Mouse (Mus musculus): ENCODE measurements around the gene Slu7. TPM values are rescaled to one million over a fixed set of nuclear protein-coding genes. Genes with fewer than 3 reads are reported as not detected.

Slu7 gene
- total and polyA plus RNA-seq, 3 experiments = 3.8 to 27.8 (median 27.2) TPM

DNA sequence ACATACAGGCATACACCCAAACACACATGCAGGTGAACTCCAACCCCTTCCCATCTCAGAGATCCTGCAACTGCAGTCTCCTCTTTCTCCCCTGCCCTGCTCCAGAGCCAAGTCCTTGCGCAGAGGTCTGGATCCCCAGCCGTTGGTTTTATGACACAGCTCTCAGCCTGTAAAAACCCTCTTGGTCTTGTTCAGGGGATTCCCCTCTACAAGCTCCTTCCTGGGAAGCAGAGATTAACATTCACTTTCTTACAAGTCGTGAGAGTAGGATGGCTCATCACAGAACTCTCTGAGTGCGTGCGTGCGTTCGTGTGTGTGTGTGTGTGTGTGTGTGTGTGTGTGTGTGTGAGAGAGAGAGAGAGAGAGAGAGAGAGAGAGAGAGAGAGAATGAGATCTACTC lies 23.3 kb upstream of the Slu7 start:
- no peaks in the 10 kb centered on the region for H3K36me3 ChIP-seq (ENCODE audit: control insufficient read depth, insufficient read depth, low read length)
- 0 out of 2 replicates have a peak, but pooled peaks cover 1% of the 10 kb centered on the region for H3K4me1 ChIP-seq (ENCODE audit: control insufficient read depth, insufficient read depth, low read length)
- TF ChIP-seq CTCF (IDR thresholded peaks at IDR 0.05) = no peak
- intact Hi-C loops (cut with DNase I) = loop anchor here (5.0 kb wide), 1 partner anchor 63 kb away; no protein-coding TSS in a partner anchor
- H3K79me2 ChIP-seq (replicated peaks; ENCODE audit: control insufficient read depth, insufficient read depth, low read length) = no peaks in the 10 kb centered on the region
- no peak overlapping the region for H3K9ac ChIP-seq (ENCODE audit: low read depth, low read length)
- 61% methylated on average over 7 of the region's 7 CpGs for WGBS
- no peak for DNase-seq
- no peaks in the 10 kb centered on the region for H3K27me3 ChIP-seq (ENCODE audit: control insufficient read depth, insufficient read depth, low read length)
- no peak overlapping the region for H3K27ac ChIP-seq
- H3K4me3 ChIP-seq = no peak overlapping the region

DNA sequence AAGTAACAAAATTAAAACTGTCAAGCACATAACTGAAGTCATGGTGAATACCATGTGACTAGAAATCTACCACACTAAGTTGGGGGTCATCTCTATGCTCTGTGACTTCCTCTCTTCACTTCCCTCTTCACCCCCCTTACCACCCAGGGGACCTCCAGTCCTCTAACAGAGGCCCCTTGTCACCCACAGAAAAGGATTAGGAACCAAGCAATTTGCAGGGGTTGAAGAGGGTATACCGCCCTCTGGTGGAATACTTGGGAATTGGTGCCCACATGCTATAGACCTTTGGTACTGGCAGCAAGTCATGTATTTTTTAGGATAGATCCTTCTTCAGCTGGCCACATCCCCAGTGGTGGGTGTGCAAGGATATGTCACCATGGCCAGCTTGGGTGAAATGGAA lies 22.1 kb upstream of the Slu7 start:
- intact Hi-C loops (cut with DNase I) = loop anchor here (5.0 kb wide), 1 partner anchor 64 kb away; no protein-coding TSS in a partner anchor
- peak; percentile 61 to 75 for DNase-seq
- Histone ChIP-seq H3K4me3 (no peak overlapping the region), H3K27ac (no peak overlapping the region), H3K79me2 (replicated peaks; ENCODE audit: control insufficient read depth, insufficient read depth, low read length) (no peaks in the 10 kb centered on the region), H3K4me1 (ENCODE audit: control insufficient read depth, insufficient read depth, low read length) (0 out of 2 replicates have a peak, but pooled peaks cover 1% of the 10 kb centered on the region), H3K36me3 (ENCODE audit: control insufficient read depth, insufficient read depth, low read length) (no peaks in the 10 kb centered on the region), H3K9ac (ENCODE audit: low read depth, low read length) (no peak overlapping the region), H3K27me3 (ENCODE audit: control insufficient read depth, insufficient read depth, low read length) (no peaks in the 10 kb centered on the region)
- 0% methylated on average over 1 of the region's 1 CpGs for WGBS
- TF ChIP-seq POLR2A (IDR thresholded peaks at IDR 0.05; ENCODE audit: insufficient read depth, low read depth, low read length) (no peak), CTCF (IDR thresholded peaks at IDR 0.05) (peak; percentile 99; the same call in 1 of the 2 replicates), EP300 (IDR thresholded peaks at IDR 0.05; ENCODE audit: insufficient read depth, low read depth, low read length) (no peak)

DNA sequence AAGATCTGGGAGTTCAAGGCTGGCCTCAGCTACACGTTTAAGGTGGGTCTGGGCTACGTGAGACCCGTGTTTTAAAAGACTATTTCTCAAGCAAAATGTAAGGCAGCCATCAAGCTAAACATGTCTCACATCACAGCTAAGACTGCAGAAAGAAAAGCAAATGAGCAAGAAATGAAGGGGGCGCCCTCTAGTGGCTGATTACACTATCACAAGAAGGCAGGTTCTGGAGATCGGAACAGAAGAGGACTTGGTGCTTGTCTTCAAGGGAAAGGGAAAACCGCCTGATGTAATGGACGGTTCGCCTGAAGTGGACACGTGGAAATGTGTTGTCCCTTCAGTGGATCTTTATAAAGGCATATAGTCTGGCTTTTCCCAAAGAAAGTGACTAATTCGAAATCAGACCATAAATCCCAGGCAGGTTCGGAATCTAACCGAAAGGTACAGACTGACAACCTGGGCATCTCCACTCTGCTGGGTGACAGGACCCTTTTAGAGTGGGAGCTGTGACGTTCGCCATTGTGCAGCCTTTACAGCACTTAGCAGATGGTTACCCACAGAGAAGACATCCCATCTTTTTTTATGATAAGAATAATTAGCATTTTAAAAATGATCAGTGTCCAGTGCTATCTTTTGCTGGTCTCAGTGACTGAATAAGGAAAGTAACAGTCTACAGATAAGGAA lies 20.6 kb upstream of the Slu7 start:
- no peak for TF ChIP-seq POLR2A (IDR thresholded peaks at IDR 0.05; ENCODE audit: insufficient read depth, low read depth, low read length)
- TF ChIP-seq CTCF (IDR thresholded peaks at IDR 0.05) = peak; percentile 96; the same call in 1 of the 2 replicates
- TF ChIP-seq EP300 (IDR thresholded peaks at IDR 0.05; ENCODE audit: insufficient read depth, low read depth, low read length) = no peak
- Histone ChIP-seq H3K79me2 (replicated peaks; ENCODE audit: control insufficient read depth, insufficient read depth, low read length) (no peaks in the 10 kb centered on the region), H3K27me3 (ENCODE audit: control insufficient read depth, insufficient read depth, low read length) (no peaks in the 10 kb centered on the region), H3K4me3 (no peak overlapping the region), H3K36me3 (ENCODE audit: control insufficient read depth, insufficient read depth, low read length) (no peaks in the 10 kb centered on the region), H3K27ac (no peak overlapping the region), H3K4me1 (ENCODE audit: control insufficient read depth, insufficient read depth, low read length) (0 out of 2 replicates have a peak, but pooled peaks cover 1% of the 10 kb centered on the region), H3K9ac (ENCODE audit: low read depth, low read length) (no peak overlapping the region)
- DNase-seq = peak; percentile 59 to 72
- WGBS = 23% methylated on average over 14 of the region's 14 CpGs
- intact Hi-C loops (cut with DNase I) = loop anchor here (5.0 kb wide), 1 partner anchor 66 kb away; no protein-coding TSS in a partner anchor

DNA sequence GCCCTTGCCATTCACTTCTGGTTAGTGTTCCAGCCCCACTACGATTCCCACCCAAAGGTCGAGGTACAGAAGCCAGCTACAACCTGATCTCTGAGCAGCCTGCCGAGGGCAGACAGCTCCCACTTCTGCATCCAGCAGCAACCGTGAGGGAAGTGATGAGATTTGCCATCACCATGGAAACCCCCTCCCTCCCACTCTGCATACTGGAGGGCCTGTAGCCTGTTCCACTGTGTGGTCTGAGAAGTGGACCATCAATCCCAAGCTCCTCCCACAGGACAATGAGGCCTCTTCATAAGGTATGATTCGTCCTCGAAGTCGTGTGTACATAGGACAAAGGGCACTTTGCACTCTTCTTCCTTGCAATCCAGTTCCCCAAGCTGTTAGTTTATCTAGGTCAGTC lies 16.3 kb upstream of the Slu7 start:
- no peaks in the 10 kb centered on the region for H3K79me2 ChIP-seq (replicated peaks; ENCODE audit: control insufficient read depth, insufficient read depth, low read length)
- no peak overlapping the region for H3K27ac ChIP-seq
- H3K9ac ChIP-seq (ENCODE audit: low read depth, low read length) = no peak overlapping the region
- no peaks in the 10 kb centered on the region; the same call in 1 of the 2 replicates for H3K36me3 ChIP-seq (ENCODE audit: control insufficient read depth, insufficient read depth, low read length)
- TF ChIP-seq EP300 (IDR thresholded peaks at IDR 0.05; ENCODE audit: insufficient read depth, low read depth, low read length) = no peak
- TF ChIP-seq POLR2A (IDR thresholded peaks at IDR 0.05; ENCODE audit: insufficient read depth, low read depth, low read length) = no peak
- TF ChIP-seq CTCF (IDR thresholded peaks at IDR 0.05) = no peak
- 56% methylated on average over 7 of the region's 7 CpGs for WGBS
- H3K4me3 ChIP-seq = no peak overlapping the region
- intact Hi-C loops (cut with DNase I) = no loop called here
- no peak for DNase-seq
- H3K27me3 ChIP-seq (ENCODE audit: control insufficient read depth, insufficient read depth, low read length) = no peaks in the 10 kb centered on the region
- 0 out of 2 replicates have a peak, but pooled peaks cover 1% of the 10 kb centered on the region for H3K4me1 ChIP-seq (ENCODE audit: control insufficient read depth, insufficient read depth, low read length)

DNA sequence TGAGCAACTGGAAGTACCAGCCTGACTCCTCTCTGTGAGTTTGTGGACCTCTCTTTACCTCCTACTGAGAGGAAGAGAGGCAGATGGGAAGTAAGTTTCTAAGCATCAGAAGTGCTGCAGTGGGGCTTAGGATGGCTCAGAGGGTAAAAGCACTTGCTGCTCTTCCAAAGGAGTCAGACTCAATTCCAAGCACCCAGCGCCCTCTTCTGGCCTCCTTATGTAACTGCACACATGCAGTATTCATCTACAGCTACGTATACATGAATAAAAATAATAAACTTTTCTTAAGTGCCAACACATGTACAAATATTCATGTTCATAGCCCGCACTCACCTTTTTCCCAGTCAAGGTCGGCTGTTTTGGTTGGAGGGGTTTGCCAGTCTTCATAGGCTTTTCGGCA lies 9.2 kb upstream of the Slu7 start:
- peaks cover 2% of the 10 kb centered on the region; the same call in 1 of the 2 replicates for H3K79me2 ChIP-seq (replicated peaks; ENCODE audit: control insufficient read depth, insufficient read depth, low read length)
- DNase-seq = no peak
- TF ChIP-seq EP300 (IDR thresholded peaks at IDR 0.05; ENCODE audit: insufficient read depth, low read depth, low read length) (no peak), POLR2A (IDR thresholded peaks at IDR 0.05; ENCODE audit: insufficient read depth, low read depth, low read length) (no peak), CTCF (IDR thresholded peaks at IDR 0.05) (peak; percentile 52)
- no peak overlapping the region for H3K9ac ChIP-seq (ENCODE audit: low read depth, low read length)
- intact Hi-C loops (cut with DNase I) = no loop called here
- WGBS = 79% methylated on average over 5 of the region's 5 CpGs
- H3K27ac ChIP-seq = no peak overlapping the region
- H3K4me3 ChIP-seq = no peak overlapping the region
- H3K4me1 ChIP-seq (ENCODE audit: control insufficient read depth, insufficient read depth, low read length) = peaks cover 12% of the 10 kb centered on the region
- peaks cover 12% of the 10 kb centered on the region for H3K36me3 ChIP-seq (ENCODE audit: control insufficient read depth, insufficient read depth, low read length)
- H3K27me3 ChIP-seq (ENCODE audit: control insufficient read depth, insufficient read depth, low read length) = no peaks in the 10 kb centered on the region

DNA sequence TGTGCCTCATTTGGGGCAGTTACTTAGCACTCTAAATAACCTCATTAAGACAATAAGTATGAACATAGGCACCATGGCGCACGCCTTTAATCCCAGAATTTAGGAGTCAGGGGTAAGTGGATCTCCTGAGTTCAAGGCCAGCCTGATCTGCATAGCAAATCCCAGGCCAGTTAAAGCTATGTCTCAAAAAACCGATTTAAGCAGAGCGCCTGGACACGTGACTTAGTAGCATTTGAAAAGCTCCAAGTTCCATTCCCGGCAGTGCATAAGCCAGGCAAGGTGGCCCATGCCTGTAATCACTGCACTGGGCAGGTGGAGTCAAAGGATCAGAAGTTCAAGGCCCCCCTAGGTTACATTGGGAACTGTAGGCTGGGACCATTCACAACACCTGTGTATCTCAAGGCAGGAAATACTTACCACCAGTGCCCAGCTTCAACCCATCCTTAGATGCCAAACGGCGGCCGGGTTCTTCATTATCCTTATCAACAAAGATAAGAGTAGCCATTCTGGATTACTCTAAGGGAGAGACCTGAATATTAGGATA lies 8.3 kb upstream of the Slu7 start:
- no peak for DNase-seq
- TF ChIP-seq EP300 (IDR thresholded peaks at IDR 0.05; ENCODE audit: insufficient read depth, low read depth, low read length) (no peak), CTCF (IDR thresholded peaks at IDR 0.05) (no peak), POLR2A (IDR thresholded peaks at IDR 0.05; ENCODE audit: insufficient read depth, low read depth, low read length) (no peak)
- WGBS = 68% methylated on average over 9 of the region's 9 CpGs
- Histone ChIP-seq H3K27ac (no peak overlapping the region), H3K27me3 (ENCODE audit: control insufficient read depth, insufficient read depth, low read length) (no peaks in the 10 kb centered on the region), H3K36me3 (ENCODE audit: control insufficient read depth, insufficient read depth, low read length) (peaks cover 12% of the 10 kb centered on the region), H3K79me2 (replicated peaks; ENCODE audit: control insufficient read depth, insufficient read depth, low read length) (peaks cover 2% of the 10 kb centered on the region; the same call in 1 of the 2 replicates), H3K4me3 (peak overlapping the region; percentile 78), H3K9ac (ENCODE audit: low read depth, low read length) (peak overlapping the region; percentile 94), H3K4me1 (ENCODE audit: control insufficient read depth, insufficient read depth, low read length) (peaks cover 12% of the 10 kb centered on the region)
- intact Hi-C loops (cut with DNase I) = no loop called here

Data from heart, adult 2 months (tissue).